Mouse (Mus musculus) lung, postnatal 0 days (tissue): ENCODE measurements around the gene Mllt11.

Experiments
- CTCF ChIP-seq: IDR thresholded peaks from 2 replicates; pipeline ENCODE4 v1.5.1; 2016; ENCODE audit warnings: antibody characterized with exemption, mild to moderate bottlenecking
- EP300 ChIP-seq: IDR thresholded peaks from 2 replicates; pipeline ENCODE4 v1.6.1; 2016; ENCODE audit warnings: antibody characterized with exemption, mild to moderate bottlenecking, control low read depth

DNA sequence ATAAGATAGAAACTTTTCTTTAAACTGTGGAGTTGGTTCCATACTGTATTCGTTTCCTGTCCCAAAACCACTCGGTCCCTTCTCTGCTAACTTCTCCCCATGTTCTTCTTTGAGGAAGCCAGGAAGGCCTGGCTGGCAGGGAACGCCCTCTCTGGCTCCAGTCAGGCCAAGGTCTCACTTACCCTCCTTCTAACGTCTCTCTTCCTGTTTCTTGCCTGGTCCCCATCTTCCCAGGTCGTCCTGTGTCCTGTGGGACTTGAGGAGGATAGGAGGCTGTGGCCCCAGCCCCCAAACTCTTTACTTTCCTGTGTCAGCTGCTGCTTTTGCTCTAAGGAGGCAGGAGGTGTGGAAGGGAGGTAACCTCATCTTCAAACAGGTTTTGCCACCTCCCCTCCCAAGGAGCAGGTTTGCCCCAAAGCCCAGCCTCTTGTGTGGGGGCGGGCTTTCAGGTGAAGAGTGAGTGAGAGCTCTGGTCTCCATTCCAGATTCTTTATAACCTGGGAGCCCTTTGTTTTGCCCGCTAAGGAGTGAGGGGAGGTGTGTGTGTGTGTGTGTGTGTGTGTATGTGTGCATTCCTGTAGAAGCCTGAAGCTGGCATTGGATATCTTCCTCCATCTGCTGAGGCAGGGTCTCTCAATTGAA lies 18.9 kb upstream of the Mllt11 start, which contains the start of gene Bnipl:
- TF ChIP-seq EP300 (no peak), CTCF (no peak)
